Mouse (Mus musculus): ENCODE data around the gene Arhgef25. TPM values are rescaled to one million over a fixed set of nuclear protein-coding genes. Genes with fewer than 3 reads are reported as not detected.
"Not testable (repeated sequence)": the region's sequence is repeated elsewhere in the genome, so short reads cannot be mapped to it uniquely, and the experiment has no call there.

Gene Arhgef25
- polyA plus RNA-seq, 1 experiment from 2014 or later: 52.6 TPM

DNA sequence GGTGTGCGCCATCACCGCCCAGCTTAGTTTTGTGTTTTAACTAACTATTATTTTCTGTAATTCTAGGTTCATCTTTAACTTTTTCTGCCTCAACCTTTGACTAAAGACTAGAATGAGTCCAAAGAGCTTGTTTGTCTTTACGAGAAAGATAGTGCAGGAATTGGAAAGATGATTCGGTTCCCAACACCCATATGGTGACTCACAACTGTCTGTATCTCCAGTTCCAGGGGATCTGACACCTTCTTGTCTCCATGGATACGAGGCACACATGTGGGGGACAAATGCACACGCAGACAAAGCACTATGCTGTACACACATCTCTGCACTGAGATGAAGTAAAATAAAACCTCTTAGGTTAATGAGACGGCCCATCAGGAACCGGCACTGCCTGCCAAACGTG, 29.8 kb downstream of the Arhgef25 start:
- no peak overlapping the region for H3K27ac ChIP-seq
- no peak overlapping the region for H3K9ac ChIP-seq
- peaks cover 8% of the 10 kb centered on the region for H3K4me1 ChIP-seq
- no peak for ATAC-seq (replicated peaks; ENCODE audit: low FRiP score)
- peaks cover 15% of the 10 kb centered on the region for H3K27me3 ChIP-seq
- no peaks in the 10 kb centered on the region for H3K36me3 ChIP-seq
- no peak overlapping the region for H3K4me3 ChIP-seq (replicated peaks)
- H3K4me2 ChIP-seq: no peak overlapping the region
- no peaks in the 10 kb centered on the region for H3K9me3 ChIP-seq (replicated peaks)
- 81% methylated on average over 9 of the region's 9 CpGs for WGBS

- WGBS: 76% methylated on average over 3 of the region's 3 CpGs
- H3K9me3 ChIP-seq (replicated peaks): no peaks in the 10 kb centered on the region
These were observed 31.4 kb downstream of the Arhgef25 start for GRCm38 (mm10) chr10:127158471-127158870.

GRCm38 (mm10) chr10:127156511-127156910, 33.4 kb downstream of the Arhgef25 start:
- H3K9ac ChIP-seq: no peak overlapping the region
- no peak overlapping the region for H3K27ac ChIP-seq
- no peaks in the 10 kb centered on the region for H3K36me3 ChIP-seq
- no peak overlapping the region for H3K4me2 ChIP-seq
- H3K9me3 ChIP-seq (replicated peaks): no peaks in the 10 kb centered on the region
- WGBS: 71% methylated on average over 1 of the region's 1 CpGs
- no peak overlapping the region for H3K4me3 ChIP-seq (replicated peaks)
- H3K27me3 ChIP-seq: no peaks in the 10 kb centered on the region
- peaks cover 8% of the 10 kb centered on the region for H3K4me1 ChIP-seq
- ATAC-seq (replicated peaks; ENCODE audit: low FRiP score): no peak

More at GRCm38 (mm10) chr10:127158471-127158870, 31.4 kb downstream of the Arhgef25 start:
- ATAC-seq (replicated peaks; ENCODE audit: low FRiP score): no peak
- H3K27me3 ChIP-seq: peaks cover 6% of the 10 kb centered on the region
- no peak overlapping the region for H3K4me3 ChIP-seq (replicated peaks)
- no peak overlapping the region for H3K27ac ChIP-seq
- no peak overlapping the region for H3K4me2 ChIP-seq
- peaks cover 8% of the 10 kb centered on the region for H3K4me1 ChIP-seq
- H3K9ac ChIP-seq: no peak overlapping the region
- no peaks in the 10 kb centered on the region for H3K36me3 ChIP-seq

DNA sequence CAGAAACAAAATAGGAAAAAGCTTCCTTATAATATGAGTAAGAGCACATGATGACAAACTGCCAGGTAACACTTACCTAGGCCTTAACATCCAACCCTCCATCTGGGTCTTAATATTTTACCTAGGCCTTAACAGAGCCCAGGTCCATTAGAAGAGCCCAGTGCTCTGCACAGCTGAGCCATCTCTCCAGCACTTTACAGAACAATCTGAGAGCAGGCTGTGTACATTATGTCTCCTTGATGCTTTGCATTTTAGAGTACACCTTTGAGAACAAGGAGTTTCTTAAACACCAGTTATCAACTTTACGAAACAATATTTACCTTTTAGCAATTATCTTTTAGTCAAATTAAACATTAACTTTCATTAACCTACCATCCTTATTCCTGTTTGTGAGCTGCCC, 33.8 kb downstream of the Arhgef25 start:
- no peak overlapping the region for H3K4me3 ChIP-seq (replicated peaks)
- no peak overlapping the region for H3K9ac ChIP-seq
- no peak for ATAC-seq (replicated peaks; ENCODE audit: low FRiP score)
- peaks cover 8% of the 10 kb centered on the region for H3K4me1 ChIP-seq
- no peaks in the 10 kb centered on the region for H3K27me3 ChIP-seq
- no peaks in the 10 kb centered on the region for H3K36me3 ChIP-seq
- H3K27ac ChIP-seq: 0 out of 2 replicates have a peak overlapping the region, but pooled peaks have one; percentile 81
- 77% methylated on average over 1 of the region's 1 CpGs for WGBS
- H3K4me2 ChIP-seq: no peak overlapping the region
- H3K9me3 ChIP-seq (replicated peaks): no peaks in the 10 kb centered on the region

- peak; percentile 50 for ATAC-seq (replicated peaks; ENCODE audit: low FRiP score)
- Histone ChIP-seq H3K9ac (no peak overlapping the region), H3K27me3 (no peaks in the 10 kb centered on the region), H3K9me3 (replicated peaks) (no peaks in the 10 kb centered on the region), H3K36me3 (no peaks in the 10 kb centered on the region), H3K27ac (peak overlapping the region; percentile 81), H3K4me3 (replicated peaks) (no peak overlapping the region), H3K4me2 (no peak overlapping the region), H3K4me1 (peaks cover 8% of the 10 kb centered on the region)
- WGBS: 67% methylated on average over 5 of the region's 5 CpGs
These were observed 35.2 kb downstream of the Arhgef25 start for GRCm38 (mm10) chr10:127154652-127155051.

DNA sequence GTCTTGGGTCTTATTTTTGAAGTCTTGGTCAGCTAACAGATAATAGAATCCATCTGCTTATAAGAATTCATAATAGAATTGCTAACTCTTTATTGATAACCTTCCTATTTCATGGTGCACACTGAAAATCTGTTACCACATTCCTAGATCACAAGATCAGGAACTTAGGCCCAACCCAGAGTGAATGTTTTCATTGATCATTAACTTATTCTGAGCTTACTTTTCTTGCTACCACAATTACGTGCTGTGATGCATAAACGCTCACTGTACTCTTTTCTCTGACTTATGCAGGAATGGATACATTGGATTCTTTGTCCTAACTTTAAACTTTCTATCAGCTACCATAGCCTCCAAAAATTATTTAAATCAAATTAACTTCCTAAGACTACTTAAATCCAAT, 35.6 kb downstream of the Arhgef25 start:
- no peak overlapping the region for H3K4me3 ChIP-seq (replicated peaks)
- no peak overlapping the region for H3K4me2 ChIP-seq
- peak overlapping the region; percentile 81 for H3K27ac ChIP-seq
- 59% methylated on average over 2 of the region's 2 CpGs for WGBS
- H3K4me1 ChIP-seq: peaks cover 8% of the 10 kb centered on the region
- H3K9ac ChIP-seq: no peak overlapping the region
- H3K9me3 ChIP-seq (replicated peaks): no peaks in the 10 kb centered on the region
- peak; percentile 69 for ATAC-seq (replicated peaks; ENCODE audit: low FRiP score)
- H3K27me3 ChIP-seq: no peaks in the 10 kb centered on the region
- H3K36me3 ChIP-seq: no peaks in the 10 kb centered on the region

DNA sequence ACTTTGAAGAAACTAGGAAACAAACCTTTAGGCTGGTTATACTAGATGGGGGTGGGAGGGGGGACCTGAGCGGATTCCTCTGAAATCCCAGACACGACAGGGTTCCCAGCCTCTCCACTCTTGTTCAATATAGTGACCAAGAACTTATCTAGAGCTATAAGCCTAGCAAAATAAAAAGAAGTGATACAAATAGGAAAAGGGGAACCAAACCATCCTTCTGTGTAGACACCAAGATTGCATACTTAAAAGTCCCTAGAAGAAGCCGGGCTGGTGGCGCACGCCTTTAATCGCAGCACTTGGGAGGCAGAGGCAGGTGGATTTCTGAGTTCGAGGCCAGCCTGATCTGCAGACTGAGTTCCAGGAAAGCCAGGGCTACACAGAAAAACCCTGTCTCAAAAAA, 36.6 kb downstream of the Arhgef25 start:
- Histone ChIP-seq H3K36me3 (no peaks in the 10 kb centered on the region), H3K4me1 (peaks cover 8% of the 10 kb centered on the region), H3K27ac (peak overlapping the region; percentile 37; the same call in 1 of the 2 replicates), H3K9me3 (replicated peaks) (no peaks in the 10 kb centered on the region), H3K4me2 (no peak overlapping the region), H3K27me3 (no peaks in the 10 kb centered on the region), H3K9ac (no peak overlapping the region), H3K4me3 (replicated peaks) (no peak overlapping the region)
- WGBS: 97% methylated on average over 7 of the region's 7 CpGs
- ATAC-seq (replicated peaks; ENCODE audit: low FRiP score): no peak

DNA sequence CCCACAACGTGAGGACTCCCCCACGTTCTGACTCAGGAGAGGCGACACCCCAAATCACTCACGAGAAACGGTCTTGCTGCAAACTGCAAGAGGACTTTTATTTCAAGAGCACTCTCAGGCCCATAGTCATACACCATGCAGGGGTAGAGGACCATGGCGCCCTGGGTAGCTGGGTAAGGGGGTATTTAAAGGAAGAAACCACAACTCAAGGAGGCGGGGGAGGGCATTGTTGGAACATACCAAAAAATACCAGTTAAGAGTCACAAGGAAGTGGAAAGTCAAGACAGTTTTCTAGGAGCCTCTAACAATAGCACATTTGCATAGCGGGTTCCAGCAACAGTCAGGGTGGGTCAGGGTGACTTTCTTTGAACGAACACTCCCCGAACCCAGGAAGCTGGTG, 37.3 kb downstream of the Arhgef25 start:
- not testable (repeated sequence) for H3K4me2 ChIP-seq; H3K27ac ChIP-seq; H3K27me3 ChIP-seq; H3K4me1 ChIP-seq; H3K4me3 ChIP-seq (replicated peaks); H3K9me3 ChIP-seq (replicated peaks); H3K36me3 ChIP-seq; H3K9ac ChIP-seq; ATAC-seq (replicated peaks; ENCODE audit: low FRiP score)
- WGBS: 82% methylated on average over 10 of the region's 10 CpGs

DNA sequence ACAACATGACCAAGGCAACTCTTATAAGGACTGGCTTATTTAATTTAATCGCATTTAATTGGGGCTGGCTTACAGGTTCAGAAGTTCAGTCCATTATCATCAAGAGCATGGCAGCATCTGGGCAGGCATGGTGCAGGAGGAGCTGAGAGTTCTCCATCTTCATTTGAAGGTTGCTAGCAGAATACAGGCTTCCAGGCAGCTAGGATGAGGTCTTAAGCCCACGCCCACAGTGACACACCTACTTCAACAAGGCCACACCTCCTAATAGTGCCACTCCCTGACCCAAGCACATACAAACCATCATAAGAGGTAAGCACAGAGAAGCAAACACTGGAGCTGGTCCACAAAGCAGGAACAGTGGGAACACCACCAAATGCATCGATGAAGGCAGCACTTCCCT, 38.6 kb downstream of the Arhgef25 start:
- Histone ChIP-seq H3K4me1 (peaks cover 11% of the 10 kb centered on the region), H3K27ac (0 out of 2 replicates have a peak overlapping the region, but pooled peaks have one; percentile 54)
- H3K9me3 ChIP-seq (replicated peaks); H3K36me3 ChIP-seq; H3K4me3 ChIP-seq (replicated peaks); H3K9ac ChIP-seq; H3K4me2 ChIP-seq; ATAC-seq (replicated peaks; ENCODE audit: low FRiP score); H3K27me3 ChIP-seq: not testable (repeated sequence)
- 91% methylated on average over 3 of the region's 3 CpGs for WGBS

- 63% methylated on average over 4 of the region's 4 CpGs for WGBS
- Histone ChIP-seq H3K9me3 (replicated peaks) (no peaks in the 10 kb centered on the region), H3K4me2 (no peak overlapping the region), H3K9ac (no peak overlapping the region), H3K27ac (peak overlapping the region; percentile 54), H3K4me1 (peaks cover 11% of the 10 kb centered on the region), H3K4me3 (replicated peaks) (no peak overlapping the region), H3K36me3 (no peaks in the 10 kb centered on the region), H3K27me3 (no peaks in the 10 kb centered on the region)
- ATAC-seq (replicated peaks; ENCODE audit: low FRiP score): no peak
These were observed 39.4 kb downstream of the Arhgef25 start for GRCm38 (mm10) chr10:127150471-127150872.

- Histone ChIP-seq H3K9me3 (replicated peaks) (no peaks in the 10 kb centered on the region), H3K4me1 (peaks cover 5% of the 10 kb centered on the region; the same call in 1 of the 2 replicates), H3K4me2 (no peak overlapping the region), H3K27ac (no peak overlapping the region), H3K4me3 (replicated peaks) (no peak overlapping the region), H3K36me3 (no peaks in the 10 kb centered on the region), H3K27me3 (no peaks in the 10 kb centered on the region), H3K9ac (no peak overlapping the region)
- 58% methylated on average over 6 of the region's 6 CpGs for WGBS
- no peak for ATAC-seq (replicated peaks; ENCODE audit: low FRiP score)
These were observed 42.7 kb downstream of the Arhgef25 start for GRCm38 (mm10) chr10:127147135-127147534.

- Histone ChIP-seq H3K4me3 (replicated peaks) (no peak overlapping the region), H3K4me1 (peaks cover 5% of the 10 kb centered on the region; the same call in 1 of the 2 replicates), H3K36me3 (no peaks in the 10 kb centered on the region), H3K4me2 (no peak overlapping the region), H3K27me3 (no peaks in the 10 kb centered on the region), H3K9ac (no peak overlapping the region), H3K27ac (no peak overlapping the region), H3K9me3 (replicated peaks) (no peaks in the 10 kb centered on the region)
- 68% methylated on average over 5 of the region's 5 CpGs for WGBS
- ATAC-seq (replicated peaks; ENCODE audit: low FRiP score): no peak
These were observed 44.6 kb downstream of the Arhgef25 start for GRCm38 (mm10) chr10:127145303-127145702.

DNA sequence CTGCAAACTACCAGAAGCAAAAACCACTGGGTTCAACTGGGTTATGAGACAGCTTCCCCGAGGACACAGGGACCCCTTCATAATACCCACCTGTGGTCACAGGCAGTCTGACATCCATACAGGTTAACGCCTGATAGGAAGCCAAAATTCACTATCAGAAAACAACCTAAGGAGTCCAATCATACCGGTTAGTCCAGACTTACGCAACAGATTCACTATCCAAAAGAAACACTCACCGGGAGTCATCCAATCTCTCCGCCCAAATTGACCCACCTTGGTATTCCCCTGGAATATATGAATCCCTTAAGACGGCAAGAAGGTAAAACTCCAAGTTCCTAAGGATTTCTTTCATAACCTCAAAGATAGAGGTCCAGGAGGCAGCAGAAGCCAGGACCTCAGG, 45.3 kb downstream of the Arhgef25 start:
- no peak for ATAC-seq (replicated peaks; ENCODE audit: low FRiP score)
- 92% methylated on average over 7 of the region's 7 CpGs for WGBS

More for the DNA sequence above, 45.3 kb downstream of the Arhgef25 start:
- H3K9me3 ChIP-seq (replicated peaks): no peaks in the 10 kb centered on the region
- H3K4me1 ChIP-seq: peaks cover 5% of the 10 kb centered on the region; the same call in 1 of the 2 replicates
- no peak overlapping the region for H3K27ac ChIP-seq
- no peak overlapping the region for H3K4me3 ChIP-seq (replicated peaks)
- no peaks in the 10 kb centered on the region for H3K36me3 ChIP-seq
- no peak overlapping the region for H3K4me2 ChIP-seq
- H3K27me3 ChIP-seq: no peaks in the 10 kb centered on the region
- no peak overlapping the region for H3K9ac ChIP-seq

Measured in kidney, embryonic 15.5 days (tissue).